Mouse (Mus musculus): Measurements from ENCODE around the gene Slc44a5. TPM values are rescaled to one million over a fixed set of nuclear protein-coding genes. Genes with fewer than 3 reads are reported as not detected.
"Not testable (repeated sequence)": the region's sequence is repeated elsewhere in the genome, so short reads cannot be mapped to it uniquely, and the experiment has no call there.

The Slc44a5 gene
- polyA plus RNA-seq, 1 experiment from 2014 or later, result 1.6 TPM

DNA sequence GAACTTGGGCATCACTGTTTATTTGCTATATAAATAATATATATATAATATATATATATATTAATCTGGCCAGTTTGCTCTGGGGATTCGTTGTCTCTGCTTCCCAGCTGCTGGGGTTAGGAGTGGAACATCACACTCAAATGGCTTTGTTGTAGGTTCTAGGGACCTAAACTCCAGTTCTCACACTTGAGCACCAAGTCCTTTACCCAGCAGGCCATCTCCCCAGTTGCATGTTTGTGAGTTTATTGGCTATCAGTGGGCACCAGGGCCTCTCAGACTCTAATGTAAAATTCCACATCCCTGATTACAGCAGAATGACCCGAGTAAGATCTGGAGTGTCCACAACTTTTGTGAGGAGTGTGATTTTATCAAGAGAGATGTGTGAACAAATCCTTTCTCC, 161.5 kb downstream of the Slc44a5 start:
- Histone ChIP-seq H3K4me2 (replicated peaks; ENCODE audit: low read depth, low read length) (no peak overlapping the region), H3K4me1 (ENCODE audit: control insufficient read depth, insufficient read depth, low read length) (no peaks in the 10 kb centered on the region), H3K36me3 (ENCODE audit: control insufficient read depth, insufficient read depth, low read length) (no peaks in the 10 kb centered on the region), H3K27ac (ENCODE audit: low read length) (no peak overlapping the region), H3K27me3 (ENCODE audit: control insufficient read depth, insufficient read depth, low read length) (no peaks in the 10 kb centered on the region), H3K9me3 (ENCODE audit: control insufficient read depth, low read depth, low read length) (no peaks in the 10 kb centered on the region), H3K9ac (replicated peaks; ENCODE audit: low read depth, low read length) (no peak overlapping the region), H3K4me3 (ENCODE audit: low read depth, low read length) (no peak overlapping the region)
- no peak for ATAC-seq (ENCODE audit: insufficient number of reproducible peaks, insufficient read depth, low FRiP score, low read depth)
- WGBS, result 57% methylated on average over 2 of the region's 2 CpGs

DNA sequence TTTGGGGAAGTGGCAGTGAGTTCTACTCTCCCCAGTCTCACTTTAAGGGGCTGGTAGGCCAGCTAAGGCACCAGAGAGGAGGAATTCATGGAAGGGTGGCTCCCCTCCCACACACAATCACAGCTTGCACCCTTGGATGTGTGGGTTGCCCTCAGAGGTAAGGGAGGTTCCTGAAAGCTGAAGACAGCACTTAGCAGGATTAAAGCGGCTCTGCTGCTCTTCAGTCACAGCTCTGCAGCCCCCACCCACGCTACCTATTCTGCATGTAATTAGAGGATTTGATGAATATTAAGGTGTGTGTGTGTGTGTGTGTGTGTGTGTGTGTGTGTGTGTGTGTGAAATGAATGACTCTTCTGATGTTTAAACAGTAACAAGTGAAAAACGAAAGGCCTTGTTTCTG, 163.3 kb downstream of the Slc44a5 start:
- 88% methylated on average over 3 of the region's 3 CpGs for WGBS
- Histone ChIP-seq H3K9ac (replicated peaks; ENCODE audit: low read depth, low read length) (no peak overlapping the region), H3K4me1 (ENCODE audit: control insufficient read depth, insufficient read depth, low read length) (no peaks in the 10 kb centered on the region), H3K4me2 (replicated peaks; ENCODE audit: low read depth, low read length) (no peak overlapping the region), H3K27me3 (ENCODE audit: control insufficient read depth, insufficient read depth, low read length) (no peaks in the 10 kb centered on the region), H3K9me3 (ENCODE audit: control insufficient read depth, low read depth, low read length) (no peaks in the 10 kb centered on the region), H3K27ac (ENCODE audit: low read length) (no peak overlapping the region), H3K4me3 (ENCODE audit: low read depth, low read length) (no peak overlapping the region), H3K36me3 (ENCODE audit: control insufficient read depth, insufficient read depth, low read length) (no peaks in the 10 kb centered on the region)
- no peak for ATAC-seq (ENCODE audit: insufficient number of reproducible peaks, insufficient read depth, low FRiP score, low read depth)

DNA sequence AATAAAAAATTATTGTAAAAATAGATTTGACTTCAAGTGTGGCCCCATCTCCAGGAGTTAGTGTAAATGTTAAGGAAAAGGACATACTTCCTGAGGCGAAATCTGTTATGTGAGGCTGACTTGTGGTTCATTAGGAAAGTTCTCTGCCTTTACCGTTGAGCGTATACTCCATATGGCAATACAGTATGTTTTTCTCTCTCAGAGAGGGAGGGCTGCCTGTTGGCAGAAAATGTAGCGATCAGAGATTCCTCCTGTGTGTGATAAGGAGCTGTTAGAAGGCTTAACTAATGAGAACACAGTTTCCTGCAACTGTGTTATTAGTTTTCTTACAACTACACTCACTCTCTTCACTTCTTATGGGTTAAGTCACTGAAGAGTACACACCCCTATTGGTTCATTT, 168.1 kb downstream of the Slc44a5 start:
- ATAC-seq (ENCODE audit: insufficient number of reproducible peaks, insufficient read depth, low FRiP score, low read depth), result no peak
- Histone ChIP-seq H3K4me2 (replicated peaks; ENCODE audit: low read depth, low read length) (no peak overlapping the region), H3K36me3 (ENCODE audit: control insufficient read depth, insufficient read depth, low read length) (no peaks in the 10 kb centered on the region), H3K27ac (ENCODE audit: low read length) (no peak overlapping the region), H3K9me3 (ENCODE audit: control insufficient read depth, low read depth, low read length) (no peaks in the 10 kb centered on the region), H3K4me3 (ENCODE audit: low read depth, low read length) (no peak overlapping the region), H3K27me3 (ENCODE audit: control insufficient read depth, insufficient read depth, low read length) (no peaks in the 10 kb centered on the region), H3K4me1 (ENCODE audit: control insufficient read depth, insufficient read depth, low read length) (no peaks in the 10 kb centered on the region), H3K9ac (replicated peaks; ENCODE audit: low read depth, low read length) (no peak overlapping the region)
- 77% methylated on average over 4 of the region's 4 CpGs for WGBS

DNA sequence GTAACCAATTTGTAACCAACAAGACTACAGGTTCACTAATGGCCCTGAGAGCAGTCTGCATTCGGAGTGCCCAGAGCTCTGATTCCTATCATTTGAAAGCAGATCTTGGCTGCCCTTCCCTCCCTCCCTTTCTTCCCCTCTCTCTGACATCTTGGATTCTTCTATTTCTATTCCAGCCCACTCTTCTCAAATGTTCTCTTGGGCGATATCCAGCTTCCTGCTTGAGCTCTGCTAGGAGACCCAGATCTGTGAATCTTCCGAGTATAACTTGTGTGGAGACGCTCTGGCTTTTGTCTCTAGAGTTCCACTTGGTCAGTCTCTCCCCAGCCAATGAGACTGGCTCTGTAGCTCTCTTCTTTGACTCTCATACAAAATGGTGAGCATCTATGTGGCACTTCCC, 169.4 kb downstream of the Slc44a5 start:
- no peak overlapping the region for H3K9ac ChIP-seq (replicated peaks; ENCODE audit: low read depth, low read length)
- ATAC-seq (ENCODE audit: insufficient number of reproducible peaks, insufficient read depth, low FRiP score, low read depth), result peak; percentile 28; the same call in 1 of the 2 replicates
- no peak overlapping the region for H3K27ac ChIP-seq (ENCODE audit: low read length)
- no peaks in the 10 kb centered on the region for H3K27me3 ChIP-seq (ENCODE audit: control insufficient read depth, insufficient read depth, low read length)
- H3K4me3 ChIP-seq (ENCODE audit: low read depth, low read length), result no peak overlapping the region
- no peaks in the 10 kb centered on the region for H3K9me3 ChIP-seq (ENCODE audit: control insufficient read depth, low read depth, low read length)
- H3K36me3 ChIP-seq (ENCODE audit: control insufficient read depth, insufficient read depth, low read length), result no peaks in the 10 kb centered on the region
- no peaks in the 10 kb centered on the region for H3K4me1 ChIP-seq (ENCODE audit: control insufficient read depth, insufficient read depth, low read length)
- 68% methylated on average over 4 of the region's 4 CpGs for WGBS
- no peak overlapping the region for H3K4me2 ChIP-seq (replicated peaks; ENCODE audit: low read depth, low read length)

DNA sequence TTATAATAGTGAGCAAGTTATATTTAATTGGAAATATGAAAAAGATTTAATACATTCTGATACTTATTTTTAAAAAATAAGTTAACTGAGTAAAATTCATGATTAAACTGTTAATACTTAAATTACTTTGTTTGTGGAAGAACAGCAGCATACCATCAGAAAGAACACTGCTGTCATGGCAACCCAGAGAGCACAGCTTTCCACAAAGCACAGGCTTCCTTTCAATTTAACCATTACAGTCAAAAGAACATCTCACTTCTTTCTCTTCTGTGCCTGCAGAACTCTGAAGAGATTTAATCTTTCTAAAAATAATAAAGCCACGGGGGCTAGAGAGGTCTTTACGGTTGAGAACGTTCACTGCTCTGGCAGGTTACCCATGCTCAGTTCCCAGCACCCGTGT, 172.5 kb downstream of the Slc44a5 start:
- Histone ChIP-seq H3K4me1 (ENCODE audit: control insufficient read depth, insufficient read depth, low read length) (no peaks in the 10 kb centered on the region), H3K9me3 (ENCODE audit: control insufficient read depth, low read depth, low read length) (no peaks in the 10 kb centered on the region), H3K36me3 (ENCODE audit: control insufficient read depth, insufficient read depth, low read length) (no peaks in the 10 kb centered on the region), H3K4me3 (ENCODE audit: low read depth, low read length) (no peak overlapping the region), H3K27ac (ENCODE audit: low read length) (no peak overlapping the region), H3K27me3 (ENCODE audit: control insufficient read depth, insufficient read depth, low read length) (no peaks in the 10 kb centered on the region), H3K4me2 (replicated peaks; ENCODE audit: low read depth, low read length) (no peak overlapping the region), H3K9ac (replicated peaks; ENCODE audit: low read depth, low read length) (no peak overlapping the region)
- ATAC-seq (ENCODE audit: insufficient number of reproducible peaks, insufficient read depth, low FRiP score, low read depth), result no peak
- 72% methylated on average over 4 of the region's 4 CpGs for WGBS

DNA sequence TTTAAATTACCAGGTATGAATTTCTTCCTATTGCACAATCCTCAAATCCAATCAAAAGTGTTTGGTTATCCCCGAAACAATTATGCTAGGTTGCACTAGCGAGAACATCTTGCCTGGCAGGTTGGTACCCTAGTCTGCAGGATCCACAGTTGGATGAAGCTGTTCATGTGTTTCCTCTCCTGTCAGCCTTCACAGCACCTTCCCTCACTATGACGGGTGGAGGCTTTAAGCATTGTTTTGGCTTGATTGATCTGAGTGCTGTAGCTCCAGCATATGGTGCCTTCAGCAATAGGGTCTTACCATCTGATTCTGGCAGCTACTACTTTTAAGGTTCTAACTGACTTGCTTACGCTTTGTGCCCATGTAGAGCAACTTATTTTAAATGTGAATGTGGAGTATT, 176.5 kb downstream of the Slc44a5 start:
- Histone ChIP-seq H3K36me3 (ENCODE audit: control insufficient read depth, insufficient read depth, low read length) (no peaks in the 10 kb centered on the region), H3K27me3 (ENCODE audit: control insufficient read depth, insufficient read depth, low read length) (no peaks in the 10 kb centered on the region), H3K4me1 (ENCODE audit: control insufficient read depth, insufficient read depth, low read length) (no peaks in the 10 kb centered on the region), H3K4me3 (ENCODE audit: low read depth, low read length) (no peak overlapping the region), H3K9ac (replicated peaks; ENCODE audit: low read depth, low read length) (no peak overlapping the region), H3K4me2 (replicated peaks; ENCODE audit: low read depth, low read length) (no peak overlapping the region), H3K27ac (ENCODE audit: low read length) (no peak overlapping the region), H3K9me3 (ENCODE audit: control insufficient read depth, low read depth, low read length) (no peaks in the 10 kb centered on the region)
- no peak for ATAC-seq (ENCODE audit: insufficient number of reproducible peaks, insufficient read depth, low FRiP score, low read depth)
- WGBS, result 80% methylated on average over 4 of the region's 4 CpGs

DNA sequence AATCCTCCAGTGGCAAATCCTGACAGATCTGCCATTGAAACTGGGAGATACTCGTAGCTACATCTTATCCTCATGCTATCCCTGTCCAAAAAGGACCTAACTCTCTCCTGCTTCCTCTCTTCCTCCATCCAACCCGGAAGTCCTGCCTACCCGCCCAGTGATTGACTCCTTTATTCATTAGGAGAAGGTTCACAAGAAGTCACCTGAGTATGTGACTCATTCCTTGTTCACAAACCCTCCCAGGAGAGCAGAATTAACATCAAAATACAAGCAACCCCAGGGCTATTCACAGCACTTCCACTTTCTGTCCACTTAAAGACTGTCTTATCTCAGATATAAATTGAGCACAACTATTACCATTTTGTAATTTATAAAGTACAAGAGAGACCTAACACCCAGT, 180.3 kb downstream of the Slc44a5 start:
- not testable (repeated sequence) for H3K4me1 ChIP-seq (ENCODE audit: control insufficient read depth, insufficient read depth, low read length); H3K9me3 ChIP-seq (ENCODE audit: control insufficient read depth, low read depth, low read length); ATAC-seq (ENCODE audit: insufficient number of reproducible peaks, insufficient read depth, low FRiP score, low read depth); H3K4me3 ChIP-seq (ENCODE audit: low read depth, low read length); H3K27ac ChIP-seq (ENCODE audit: low read length); H3K9ac ChIP-seq (replicated peaks; ENCODE audit: low read depth, low read length); H3K27me3 ChIP-seq (ENCODE audit: control insufficient read depth, insufficient read depth, low read length); H3K36me3 ChIP-seq (ENCODE audit: control insufficient read depth, insufficient read depth, low read length); H3K4me2 ChIP-seq (replicated peaks; ENCODE audit: low read depth, low read length)
- 71% methylated on average over 3 of the region's 3 CpGs for WGBS

DNA sequence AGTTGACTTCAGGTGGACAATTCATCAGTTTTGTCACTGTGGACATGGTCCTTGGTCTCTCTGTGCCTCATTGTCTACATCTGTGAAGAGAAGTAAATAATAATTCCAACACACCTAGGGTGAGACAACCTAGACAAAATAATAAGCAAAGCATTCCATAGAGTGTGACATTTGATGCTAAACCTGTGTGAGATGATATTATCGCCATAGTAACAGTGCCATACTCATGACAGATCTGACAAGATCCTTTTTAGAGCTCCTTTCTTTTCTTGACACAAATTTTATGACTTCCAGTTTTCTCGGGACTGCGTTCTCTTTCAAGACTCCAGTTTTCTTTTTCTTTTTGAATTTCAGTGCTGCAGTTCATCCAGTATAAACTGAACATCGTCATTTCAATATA, 192.6 kb downstream of the Slc44a5 start:
- Histone ChIP-seq H3K4me2 (replicated peaks; ENCODE audit: low read depth, low read length) (no peak overlapping the region), H3K36me3 (ENCODE audit: control insufficient read depth, insufficient read depth, low read length) (no peaks in the 10 kb centered on the region), H3K4me1 (ENCODE audit: control insufficient read depth, insufficient read depth, low read length) (no peaks in the 10 kb centered on the region), H3K9ac (replicated peaks; ENCODE audit: low read depth, low read length) (no peak overlapping the region), H3K27ac (ENCODE audit: low read length) (no peak overlapping the region), H3K27me3 (ENCODE audit: control insufficient read depth, insufficient read depth, low read length) (no peaks in the 10 kb centered on the region), H3K4me3 (ENCODE audit: low read depth, low read length) (no peak overlapping the region), H3K9me3 (ENCODE audit: control insufficient read depth, low read depth, low read length) (no peaks in the 10 kb centered on the region)
- no peak for ATAC-seq (ENCODE audit: insufficient number of reproducible peaks, insufficient read depth, low FRiP score, low read depth)
- 78% methylated on average over 4 of the region's 4 CpGs for WGBS

DNA sequence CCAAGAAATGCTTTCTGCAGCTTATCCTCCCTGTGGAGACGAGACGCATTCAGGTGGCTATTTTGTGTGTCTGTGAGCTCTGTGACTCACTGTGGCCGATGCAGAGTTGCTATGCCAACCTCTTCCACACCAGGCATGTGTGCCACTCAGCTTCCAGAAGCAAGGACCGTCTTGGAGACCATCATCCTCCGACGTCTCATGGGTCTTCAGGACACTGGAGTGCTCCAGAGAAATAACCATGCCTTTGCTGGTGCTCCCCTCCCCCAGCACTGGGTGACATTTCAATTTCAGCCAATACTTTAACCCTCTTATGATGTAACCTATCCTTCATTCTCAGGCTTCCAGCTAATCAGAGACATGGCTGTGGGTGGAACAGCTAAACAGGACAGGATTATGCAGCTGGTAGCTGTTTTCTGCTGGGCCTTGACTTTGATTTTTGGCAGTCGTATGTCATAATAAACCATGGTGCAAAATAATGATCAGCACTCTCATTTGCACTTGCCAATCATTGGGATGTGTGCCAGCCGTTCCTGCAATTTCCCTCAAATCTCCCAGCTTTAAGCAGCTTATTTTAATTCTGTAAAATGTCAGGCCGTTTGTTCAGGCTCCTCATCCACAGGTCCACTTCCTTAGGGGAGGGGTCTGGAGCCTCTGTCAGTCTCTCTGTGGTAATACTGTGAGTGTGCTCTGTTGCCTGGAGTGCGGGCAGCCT, 198.8 kb downstream of the Slc44a5 start:
- Histone ChIP-seq H3K4me3 (ENCODE audit: low read depth, low read length) (no peak overlapping the region), H3K4me1 (ENCODE audit: control insufficient read depth, insufficient read depth, low read length) (no peaks in the 10 kb centered on the region), H3K27ac (ENCODE audit: low read length) (no peak overlapping the region), H3K27me3 (ENCODE audit: control insufficient read depth, insufficient read depth, low read length) (no peaks in the 10 kb centered on the region), H3K9ac (replicated peaks; ENCODE audit: low read depth, low read length) (no peak overlapping the region), H3K36me3 (ENCODE audit: control insufficient read depth, insufficient read depth, low read length) (no peaks in the 10 kb centered on the region), H3K9me3 (ENCODE audit: control insufficient read depth, low read depth, low read length) (no peaks in the 10 kb centered on the region), H3K4me2 (replicated peaks; ENCODE audit: low read depth, low read length) (no peak overlapping the region)
- ATAC-seq (ENCODE audit: insufficient number of reproducible peaks, insufficient read depth, low FRiP score, low read depth), result no peak
- 65% methylated on average over 10 of the region's 10 CpGs for WGBS

Measured in stomach, embryonic 14.5 days (tissue).